Mouse (Mus musculus): Measurements from ENCODE around the gene Krt42.

- TF ChIP-seq CTCF (IDR thresholded peaks at IDR 0.05; ENCODE audit: low read depth, low read length) (peak; percentile 49), POLR2A (IDR thresholded peaks at IDR 0.05; ENCODE audit: insufficient read depth, low read length) (no peak), EP300 (IDR thresholded peaks at IDR 0.05; ENCODE audit: insufficient read depth, low read depth, low read length) (no peak)
Observed at GRCm38 (mm10) chr11:100281596-100282544, 12.2 kb upstream of the Krt42 start.
